Mouse (Mus musculus): Measurements from ENCODE around the gene Tnfaip2.

The Tnfaip2 gene

DNA sequence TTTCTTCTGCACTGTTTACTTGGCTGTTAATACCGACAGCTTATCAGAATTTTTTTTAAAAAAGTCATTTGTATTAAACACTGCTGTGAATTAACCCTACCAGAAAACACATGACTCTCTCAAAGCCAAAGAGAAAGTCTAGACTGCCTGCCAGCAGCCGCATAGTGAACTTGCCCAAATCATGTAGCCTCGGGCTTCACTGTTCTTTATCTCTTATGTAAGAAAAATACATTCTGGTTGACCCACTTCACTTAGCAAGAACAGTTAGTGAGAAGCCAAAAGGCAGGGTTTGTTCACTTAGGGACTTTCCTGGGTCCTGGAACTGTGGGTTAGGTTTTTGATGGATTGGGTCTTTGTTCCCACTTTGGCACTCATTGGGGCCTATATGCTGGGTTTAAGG is 29.5 kb downstream of the Tnfaip2 start:
- intact Hi-C loops (cut with DNase I), result no loop called here

GRCm38 (mm10) chr12:111472886-111473285 is 30.6 kb downstream of the Tnfaip2 start:
- intact Hi-C loops (cut with DNase I), result no loop called here

DNA sequence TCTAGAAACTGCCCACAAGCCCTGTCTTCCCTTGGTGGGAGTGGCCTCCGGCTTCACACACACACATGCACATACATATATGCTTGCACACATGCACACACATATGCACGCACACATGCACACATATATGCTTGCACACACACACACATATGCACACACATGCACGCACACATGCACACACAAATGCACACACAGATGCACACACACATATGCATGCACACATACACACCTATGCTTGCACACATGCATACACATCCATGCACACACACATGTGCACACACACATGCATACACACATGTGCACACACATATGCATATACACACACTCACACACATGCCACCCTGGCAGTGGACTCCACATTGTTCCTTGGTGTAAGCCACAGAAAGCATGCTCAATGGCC is 32.1 kb downstream of the Tnfaip2 start:
- intact Hi-C loops (cut with DNase I), result no loop called here

GRCm38 (mm10) chr12:111474893-111475643 is 32.8 kb downstream of the Tnfaip2 start:
- intact Hi-C loops (cut with DNase I), result no loop called here

DNA sequence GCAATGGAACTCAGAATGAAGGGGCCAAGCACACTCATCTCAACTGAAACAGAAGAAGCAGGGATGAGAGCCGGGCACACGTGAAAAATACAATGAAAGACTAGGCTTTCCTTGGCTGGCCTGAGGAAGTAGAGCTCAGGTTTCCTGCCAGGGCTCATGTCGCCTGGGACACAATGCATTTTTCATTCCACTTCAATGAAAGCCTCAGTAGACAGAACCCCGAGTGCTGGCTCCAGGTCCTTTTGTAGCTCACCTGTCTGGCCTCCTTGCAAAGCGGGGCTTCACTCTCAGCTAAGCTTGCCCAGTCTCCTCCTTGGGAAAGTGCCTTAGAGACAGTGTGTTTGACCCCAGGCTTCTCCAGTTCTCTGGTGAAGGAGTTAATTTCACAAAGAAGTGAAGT is 36.7 kb downstream of the Tnfaip2 start:
- intact Hi-C loops (cut with DNase I), result no loop called here

DNA sequence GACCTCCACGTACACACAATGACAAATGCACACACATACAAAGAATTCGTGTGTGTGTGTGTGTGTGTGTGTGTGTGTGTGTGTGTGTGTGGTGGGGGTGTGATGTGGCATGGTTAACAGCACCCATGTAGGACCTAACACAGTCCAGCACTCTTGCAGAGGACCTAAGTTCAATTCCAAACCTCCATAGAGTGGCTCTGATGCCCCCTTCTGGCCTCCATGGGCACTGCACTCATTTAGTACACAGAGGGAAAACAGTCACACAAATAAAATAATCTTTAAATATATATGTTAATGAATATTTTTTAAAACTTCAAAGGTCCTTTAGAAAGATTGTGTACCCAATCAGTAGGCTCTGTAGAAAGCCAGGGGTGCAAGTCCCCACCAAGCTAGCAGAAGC is 37.6 kb downstream of the Tnfaip2 start:
- intact Hi-C loops (cut with DNase I), result no loop called here

DNA sequence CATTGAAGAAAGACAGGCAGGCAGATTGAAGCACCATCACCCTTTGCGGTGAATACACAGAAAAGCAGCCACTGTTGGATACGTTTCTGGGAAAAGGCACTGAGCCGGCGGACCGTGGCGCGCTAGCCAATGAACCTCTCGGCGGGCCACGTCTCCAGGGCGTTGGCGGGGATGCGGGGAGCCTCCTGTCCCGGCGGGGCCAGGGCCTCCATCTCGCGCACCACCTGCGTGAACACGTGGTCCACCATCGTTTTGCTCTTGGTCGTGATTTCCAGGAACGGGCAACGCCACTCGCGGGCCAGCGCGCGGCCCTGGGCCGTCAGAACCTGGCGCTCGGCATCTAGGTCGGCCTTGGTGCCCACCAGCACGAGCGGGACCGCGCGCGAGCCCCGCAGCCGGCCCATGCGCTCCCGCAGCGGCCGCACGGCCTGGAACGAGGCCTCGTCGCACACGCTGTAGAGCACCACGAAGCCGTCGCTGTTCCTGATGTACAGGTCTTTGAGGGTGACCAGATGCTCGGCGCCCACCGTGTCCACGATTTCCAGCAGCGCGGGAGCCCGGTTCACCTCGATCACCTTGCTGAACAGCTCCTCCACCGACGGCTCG is 42.9 kb downstream of the Tnfaip2 start:
- intact Hi-C loops (cut with DNase I), result no loop called here

DNA sequence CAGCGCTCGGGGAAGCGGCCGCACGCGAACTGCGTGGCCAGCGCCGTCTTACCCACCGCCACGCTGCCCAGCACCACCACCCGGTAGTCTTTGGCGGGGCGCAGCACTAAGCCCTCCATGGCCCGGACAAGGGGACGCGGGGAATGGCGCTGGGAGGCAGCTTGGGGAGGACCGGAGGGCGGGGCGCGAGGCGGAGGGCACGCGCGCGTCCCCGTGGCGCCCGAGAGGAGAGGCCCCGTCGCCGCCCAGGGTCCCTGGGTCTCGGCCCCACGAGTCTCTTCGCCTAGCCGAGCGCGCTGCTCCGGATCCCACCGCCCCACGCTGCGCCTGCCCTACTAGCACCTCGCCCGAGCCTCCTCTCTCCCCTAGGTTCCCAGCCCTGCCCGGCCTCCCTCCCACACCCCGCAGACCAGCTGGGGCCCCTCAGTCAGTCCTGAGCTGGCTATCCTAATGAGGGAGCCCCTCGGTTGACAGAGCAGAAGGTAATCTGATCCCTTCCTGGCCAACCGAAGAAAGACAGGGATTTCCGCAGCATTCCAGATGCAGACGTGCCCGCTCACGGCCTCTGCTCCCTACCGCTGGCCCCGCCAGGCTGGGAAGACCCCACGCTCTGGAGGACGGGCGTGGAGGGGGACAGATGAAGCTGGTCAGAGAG is 43.5 kb downstream of the Tnfaip2 start, which contains the start of gene Gm266:
Gm266 (minus strand) TSS at position 172 of the 655 bp plus-strand sequence.
- intact Hi-C loops (cut with DNase I), result no loop called here

- intact Hi-C loops (cut with DNase I), result no loop called here
Observed at GRCm38 (mm10) chr12:111486455-111486854, 44.2 kb downstream of the Tnfaip2 start.

- intact Hi-C loops (cut with DNase I), result no loop called here
Observed at GRCm38 (mm10) chr12:111489261-111489865, 47.1 kb downstream of the Tnfaip2 start.

GRCm38 (mm10) chr12:111494931-111495330 is 52.7 kb downstream of the Tnfaip2 start:
- intact Hi-C loops (cut with DNase I), result no loop called here

DNA sequence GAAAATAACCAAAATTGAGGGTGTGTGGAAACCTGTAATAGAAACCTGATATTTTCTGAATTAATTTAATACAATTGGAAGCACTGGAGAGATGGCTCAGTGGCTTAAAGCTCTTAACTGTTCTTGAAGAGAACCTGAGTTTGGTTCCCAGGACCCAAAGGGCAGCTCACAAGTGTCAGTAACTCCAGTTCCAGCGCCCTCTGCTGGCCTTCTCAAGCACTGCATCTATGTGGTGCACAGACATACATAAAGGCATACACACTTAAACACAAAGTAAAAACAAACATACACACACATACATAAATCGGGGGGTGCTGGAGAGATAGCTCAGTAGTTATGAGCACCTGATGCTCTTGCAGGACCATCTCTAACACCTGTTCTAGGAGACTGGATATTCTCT is 54.8 kb downstream of the Tnfaip2 start:
- intact Hi-C loops (cut with DNase I), result no loop called here

GRCm38 (mm10) chr12:111499617-111500016 is 57.3 kb downstream of the Tnfaip2 start:
- intact Hi-C loops (cut with DNase I), result loop anchor here (5.0 kb wide), 1 partner anchor 32 kb away; no protein-coding TSS in a partner anchor

DNA sequence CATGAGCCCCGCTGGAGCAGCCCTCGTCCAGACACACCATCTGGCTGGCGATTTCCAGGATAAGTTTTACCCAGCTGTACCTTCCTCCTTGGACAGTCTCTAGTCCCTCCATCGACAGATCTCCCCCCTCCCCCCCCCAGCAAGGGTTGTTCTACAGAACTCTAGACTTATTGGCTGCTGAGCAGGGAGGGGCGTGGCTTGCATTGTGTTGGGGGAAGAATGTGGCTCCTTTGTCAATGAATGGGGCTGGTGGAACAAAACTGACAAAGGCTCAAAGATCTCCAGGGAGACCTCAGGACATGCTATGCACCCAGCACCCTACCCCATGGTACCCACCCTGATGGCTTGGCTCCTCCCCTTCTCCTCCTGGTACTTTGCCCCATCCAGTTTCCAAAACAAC is 58.5 kb downstream of the Tnfaip2 start:
- intact Hi-C loops (cut with DNase I), result loop anchor here (5.0 kb wide), 1 partner anchor 33 kb away; no protein-coding TSS in a partner anchor

GRCm38 (mm10) chr12:111503063-111503567 is 60.8 kb downstream of the Tnfaip2 start:
- intact Hi-C loops (cut with DNase I), result loop anchor here (5.0 kb wide), 1 partner anchor 36 kb away; no protein-coding TSS in a partner anchor

- intact Hi-C loops (cut with DNase I), result loop anchor here (5.0 kb wide), 1 partner anchor 36 kb away; no protein-coding TSS in a partner anchor
Observed at GRCm38 (mm10) chr12:111503571-111503970, 61.3 kb downstream of the Tnfaip2 start.

Measured in adrenal gland (tissue).